Mouse (Mus musculus) embryonic fibroblast, embryonic 13.5 days (primary cell): ENCODE data around the gene Prkcq.

Experiments
- CTCF ChIP-seq: IDR thresholded peaks from 2 replicates; pipeline ENCODE4 v1.5.1; 2011; ENCODE audit warnings: mild to moderate bottlenecking, control low read depth, low read length, moderate library complexity, borderline replicate concordance; ENCODE audit not compliant: insufficient read depth
- POLR2A ChIP-seq: IDR thresholded peaks from 2 replicates; pipeline ENCODE4 v1.6.1; 2011; ENCODE audit warnings: low read depth, mild to moderate bottlenecking, control low read depth, low read length, moderate library complexity

GRCm38 (mm10) chr2:11257260-11257850 lies 85.4 kb downstream of the Prkcq start:
- TF ChIP-seq POLR2A: no peak
- no peak for TF ChIP-seq CTCF
